Mouse (Mus musculus): Measurements from ENCODE around the gene Pik3c2a.
"Not testable (repeated sequence)": the region's sequence is repeated elsewhere in the genome, so short reads cannot be mapped to it uniquely, and the experiment has no call there.

The Pik3c2a gene

GRCm38 (mm10) chr7:116409438-116409837 lies 33.8 kb downstream of the Pik3c2a start:
- in situ Hi-C loops (cut with MboI, MseI) = no loop called here

- in situ Hi-C loops (cut with MboI, MseI) = no loop called here
These were observed 50.9 kb downstream of the Pik3c2a start for GRCm38 (mm10) chr7:116392329-116392728.

GRCm38 (mm10) chr7:116387389-116387788 lies 55.9 kb downstream of the Pik3c2a start:
- in situ Hi-C loops (cut with MboI, MseI) = not testable (repeated sequence)

- in situ Hi-C loops (cut with MboI, MseI) = not testable (repeated sequence)
These were observed 64.1 kb downstream of the Pik3c2a start for GRCm38 (mm10) chr7:116379181-116379580.

GRCm38 (mm10) chr7:116374284-116374683 lies 69.0 kb downstream of the Pik3c2a start:
- in situ Hi-C loops (cut with MboI, MseI) = no loop called here

- in situ Hi-C loops (cut with MboI, MseI) = loop anchor here (10.0 kb wide), 2 partner anchors 109 to 861 kb away; partner anchors contain the start of gene Pik3c2a
These were observed 107.0 kb downstream of the Pik3c2a start for GRCm38 (mm10) chr7:116336226-116336625.

GRCm38 (mm10) chr7:116335133-116335532 lies 108.1 kb downstream of the Pik3c2a start:
- in situ Hi-C loops (cut with MboI, MseI) = loop anchor here (10.0 kb wide), 2 partner anchors 110 to 860 kb away; partner anchors contain the start of gene Pik3c2a

- in situ Hi-C loops (cut with MboI, MseI) = loop anchor here (5.0 to 10.0 kb wide), 3 partner anchors 110 to 1783 kb away; partner anchors contain the start of genes Pik3c2a and Rps15a
These were observed 108.6 kb downstream of the Pik3c2a start for GRCm38 (mm10) chr7:116334669-116335038.

- in situ Hi-C loops (cut with MboI, MseI) = loop anchor here (5.0 to 10.0 kb wide), 3 partner anchors 111 to 1783 kb away; partner anchors contain the start of genes Pik3c2a and Rps15a
These were observed 109.3 kb downstream of the Pik3c2a start, which contains the start of gene Rps13 for GRCm38 (mm10) chr7:116333713-116334668. Rps13 (minus strand) TSS chr7:116334195.

GRCm38 (mm10) chr7:116331246-116331645 lies 112.0 kb downstream of the Pik3c2a start:
- in situ Hi-C loops (cut with MboI, MseI) = loop anchor here (5.0 to 10.0 kb wide), 3 partner anchors 114 to 1786 kb away; partner anchors contain the start of genes Pik3c2a and Rps15a

GRCm38 (mm10) chr7:116329858-116330257 lies 113.4 kb downstream of the Pik3c2a start:
- in situ Hi-C loops (cut with MboI, MseI) = loop anchor here (5.0 to 10.0 kb wide), 3 partner anchors 115 to 1787 kb away; partner anchors contain the start of genes Pik3c2a and Rps15a

GRCm38 (mm10) chr7:116328777-116329176 lies 114.5 kb downstream of the Pik3c2a start:
- in situ Hi-C loops (cut with MboI, MseI) = no loop called here

- in situ Hi-C loops (cut with MboI, MseI) = no loop called here
These were observed 115.3 kb downstream of the Pik3c2a start for GRCm38 (mm10) chr7:116327901-116328300.

GRCm38 (mm10) chr7:116323331-116323964 lies 119.8 kb downstream of the Pik3c2a start:
- in situ Hi-C loops (cut with MboI, MseI) = no loop called here

- in situ Hi-C loops (cut with MboI, MseI) = no loop called here
These were observed 133.8 kb downstream of the Pik3c2a start for GRCm38 (mm10) chr7:116309456-116309855.

- in situ Hi-C loops (cut with MboI, MseI) = no loop called here
These were observed 134.6 kb downstream of the Pik3c2a start for GRCm38 (mm10) chr7:116308632-116308991.

GRCm38 (mm10) chr7:116307871-116308631 lies 135.2 kb downstream of the Pik3c2a start, which contains the start of gene Plekha7:
Plekha7 (minus strand) TSS chr7:116308376.
- in situ Hi-C loops (cut with MboI, MseI) = no loop called here

- in situ Hi-C loops (cut with MboI, MseI) = no loop called here
These were observed 136.0 kb downstream of the Pik3c2a start for GRCm38 (mm10) chr7:116307099-116307870.

GRCm38 (mm10) chr7:116306601-116307000 lies 136.6 kb downstream of the Pik3c2a start:
- in situ Hi-C loops (cut with MboI, MseI) = no loop called here

GRCm38 (mm10) chr7:116301661-116302311 lies 141.5 kb downstream of the Pik3c2a start:
- in situ Hi-C loops (cut with MboI, MseI) = no loop called here
